Mouse (Mus musculus): ENCODE results near the gene Tnnt3. TPM values are rescaled to one million over a fixed set of nuclear protein-coding genes. Genes with fewer than 3 reads are reported as not detected.

Gene Tnnt3
- total RNA-seq, 2 experiments from 2014 or later = 1.5 to 3.9 TPM

DNA sequence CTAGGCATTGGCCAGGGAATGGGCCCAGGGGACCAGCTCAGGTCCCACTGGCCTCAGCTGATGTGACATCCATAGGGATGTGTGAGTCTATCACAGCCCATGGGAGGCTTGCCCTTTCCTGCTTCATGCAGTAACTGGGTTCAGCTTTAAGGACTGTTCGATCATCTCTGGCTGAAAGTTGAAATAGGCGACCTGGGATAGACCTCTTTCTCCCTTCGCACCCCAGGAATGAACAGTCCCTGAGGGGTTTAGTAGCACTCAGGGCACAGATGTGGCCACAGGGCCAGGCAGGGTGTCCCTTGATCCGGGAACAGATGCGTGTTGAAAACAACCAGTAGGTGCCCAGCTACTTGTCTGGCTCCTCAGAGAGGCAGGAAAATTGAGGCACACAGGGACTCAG, 22.4 kb upstream of the Tnnt3 start:
- ATAC-seq (ENCODE audit: poor library complexity, severe bottlenecking) = no peak

DNA sequence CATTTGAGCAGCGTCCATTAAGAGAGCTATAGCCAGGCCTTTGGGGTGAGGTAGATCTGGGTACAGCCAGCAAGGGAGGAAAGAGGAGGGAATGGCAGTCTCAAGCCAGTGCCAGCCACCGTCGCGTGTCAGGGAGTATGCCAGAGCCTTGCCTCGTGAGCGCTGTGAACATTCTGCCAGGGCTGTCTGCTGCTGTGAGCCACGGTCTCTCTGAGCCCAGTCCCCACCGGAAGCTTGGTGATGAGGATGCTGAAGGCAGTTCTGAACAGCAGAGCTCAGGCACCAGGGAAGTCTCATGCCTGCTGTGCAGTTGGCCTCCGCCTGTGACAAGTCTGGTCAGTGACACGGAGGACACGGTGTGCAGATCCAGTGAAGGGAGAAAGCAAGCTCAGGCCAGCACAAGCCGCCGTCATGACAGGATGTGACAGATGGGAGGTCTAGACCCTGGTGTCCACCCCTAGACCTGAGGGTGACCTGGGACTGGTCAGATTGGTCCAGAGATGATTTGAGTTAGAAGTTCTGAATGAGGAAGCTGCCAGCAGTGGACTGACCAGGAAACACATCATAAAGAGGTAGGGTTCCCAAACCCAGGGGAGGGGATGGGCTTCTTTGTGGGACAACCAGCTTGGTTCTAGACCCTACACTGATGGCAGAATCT, 21.7 kb upstream of the Tnnt3 start:
- no peak for ATAC-seq (ENCODE audit: poor library complexity, severe bottlenecking)

DNA sequence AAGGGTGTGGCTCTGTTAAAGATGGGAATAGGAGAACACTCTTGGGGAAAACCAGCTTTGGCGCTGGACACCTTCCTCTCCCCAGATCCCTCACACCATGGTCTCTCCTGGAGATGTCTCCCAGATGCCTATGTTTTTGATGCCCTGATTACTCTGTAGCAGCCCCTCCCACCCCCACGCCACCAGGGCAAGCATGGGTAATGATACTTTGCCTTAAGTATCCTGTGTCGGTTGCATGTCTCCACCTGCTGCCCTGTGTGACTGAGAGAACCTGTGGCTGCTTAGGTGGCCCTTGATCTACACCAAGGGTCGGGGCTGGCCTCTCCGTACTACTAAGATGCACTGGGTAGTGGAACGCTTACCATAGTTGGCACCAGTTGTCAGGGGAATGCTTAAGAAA, 20.6 kb upstream of the Tnnt3 start:
- no peak for ATAC-seq (ENCODE audit: poor library complexity, severe bottlenecking)

DNA sequence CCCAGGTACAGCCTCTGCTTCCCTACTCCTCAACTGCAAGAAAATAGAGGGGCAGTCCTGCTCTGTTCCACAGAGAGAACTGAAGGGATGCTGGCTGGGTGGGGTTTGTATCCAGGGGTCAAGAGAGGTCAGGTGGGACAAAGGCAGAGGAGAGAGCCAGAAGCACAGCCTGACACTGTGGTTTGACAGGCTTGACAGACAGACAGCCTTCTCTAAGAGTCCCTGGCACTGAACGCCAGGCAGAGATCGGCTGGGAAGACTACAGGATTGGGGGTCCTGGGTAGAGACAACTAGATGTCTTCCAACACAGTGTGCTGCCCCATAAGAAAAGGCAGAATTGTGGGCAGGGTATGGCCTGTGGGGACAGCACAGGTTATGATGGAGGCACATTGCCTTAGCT, 20.1 kb upstream of the Tnnt3 start:
- no peak for ATAC-seq (ENCODE audit: poor library complexity, severe bottlenecking)

DNA sequence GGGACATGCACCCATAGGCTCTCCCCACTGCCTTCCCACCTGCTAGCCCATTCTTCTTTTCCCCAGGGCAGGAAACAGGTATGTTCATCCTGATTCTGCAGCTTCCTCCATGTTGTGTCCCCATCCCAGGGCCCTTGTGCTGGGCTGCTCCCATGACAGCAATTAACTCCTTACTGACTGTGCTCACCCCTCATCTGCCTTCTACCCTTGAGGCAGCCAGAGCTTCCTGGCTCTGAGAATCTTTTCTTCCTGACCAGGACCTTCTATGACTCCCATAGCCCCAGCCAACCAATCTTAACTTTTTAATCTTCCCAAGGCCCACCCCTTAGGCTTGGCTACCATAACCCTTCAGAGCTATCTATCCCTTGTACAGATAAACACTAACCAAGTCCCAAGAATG, 19.3 kb upstream of the Tnnt3 start:
- ATAC-seq (ENCODE audit: poor library complexity, severe bottlenecking) = no peak

DNA sequence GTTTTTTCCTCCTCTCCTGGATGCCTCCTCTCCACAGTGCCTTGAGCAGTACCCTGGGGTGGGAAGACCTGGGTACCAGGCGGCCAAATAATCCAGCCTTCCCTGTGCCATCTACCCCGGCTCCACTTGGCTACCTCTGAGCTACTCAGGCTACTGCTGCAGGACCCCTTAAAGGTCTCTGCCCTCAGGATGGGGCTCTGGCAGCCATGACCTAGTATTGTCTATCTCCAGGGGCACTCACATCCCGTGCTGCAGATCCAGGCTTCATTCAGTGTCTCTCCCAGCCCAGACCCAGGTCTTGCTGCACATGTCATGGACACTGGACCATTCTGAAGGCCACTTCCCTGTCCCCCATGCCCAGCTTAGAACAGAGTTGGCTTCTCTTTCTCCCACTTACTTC, 18.8 kb upstream of the Tnnt3 start:
- no peak for ATAC-seq (ENCODE audit: poor library complexity, severe bottlenecking)

DNA sequence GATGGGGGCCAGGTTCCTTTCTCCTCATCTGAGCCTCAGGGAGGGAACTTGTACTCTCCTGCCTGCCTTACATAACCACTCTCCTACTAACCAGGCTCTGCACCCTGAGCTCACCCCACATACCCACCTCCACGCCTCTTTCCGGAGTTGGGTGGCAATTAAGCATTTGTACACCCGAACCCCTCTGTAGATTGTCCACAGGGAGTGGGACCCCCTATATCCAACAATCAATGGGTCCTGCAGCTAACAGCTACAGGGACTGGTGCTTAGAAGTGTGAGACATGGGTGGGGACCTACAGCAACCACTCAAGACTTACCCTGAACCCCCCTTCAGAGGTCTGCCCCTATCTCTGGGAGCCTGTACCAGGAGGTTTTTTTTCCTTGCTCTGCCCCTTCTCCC, 18.0 kb upstream of the Tnnt3 start:
- no peak for ATAC-seq (ENCODE audit: poor library complexity, severe bottlenecking)

DNA sequence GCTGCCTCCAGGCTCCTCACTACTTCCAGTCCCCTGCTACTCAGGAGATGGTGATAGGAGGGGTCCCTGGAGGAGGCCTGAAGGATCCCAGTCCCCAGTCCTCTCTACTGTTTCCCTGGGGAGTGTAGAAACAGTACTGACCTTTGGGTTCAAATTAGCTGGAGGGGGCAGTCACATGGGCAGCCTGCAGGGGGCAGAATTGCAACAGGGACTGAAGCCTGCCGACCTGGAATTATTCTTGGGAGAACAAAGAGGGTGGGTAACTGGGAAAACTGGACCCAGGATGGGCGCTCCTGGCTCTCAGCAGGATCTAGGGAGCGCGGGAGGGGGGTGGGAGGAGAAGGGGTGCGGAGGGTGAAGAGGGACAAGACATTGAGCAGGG, 17.5 kb upstream of the Tnnt3 start:
- no peak for ATAC-seq (ENCODE audit: poor library complexity, severe bottlenecking)

DNA sequence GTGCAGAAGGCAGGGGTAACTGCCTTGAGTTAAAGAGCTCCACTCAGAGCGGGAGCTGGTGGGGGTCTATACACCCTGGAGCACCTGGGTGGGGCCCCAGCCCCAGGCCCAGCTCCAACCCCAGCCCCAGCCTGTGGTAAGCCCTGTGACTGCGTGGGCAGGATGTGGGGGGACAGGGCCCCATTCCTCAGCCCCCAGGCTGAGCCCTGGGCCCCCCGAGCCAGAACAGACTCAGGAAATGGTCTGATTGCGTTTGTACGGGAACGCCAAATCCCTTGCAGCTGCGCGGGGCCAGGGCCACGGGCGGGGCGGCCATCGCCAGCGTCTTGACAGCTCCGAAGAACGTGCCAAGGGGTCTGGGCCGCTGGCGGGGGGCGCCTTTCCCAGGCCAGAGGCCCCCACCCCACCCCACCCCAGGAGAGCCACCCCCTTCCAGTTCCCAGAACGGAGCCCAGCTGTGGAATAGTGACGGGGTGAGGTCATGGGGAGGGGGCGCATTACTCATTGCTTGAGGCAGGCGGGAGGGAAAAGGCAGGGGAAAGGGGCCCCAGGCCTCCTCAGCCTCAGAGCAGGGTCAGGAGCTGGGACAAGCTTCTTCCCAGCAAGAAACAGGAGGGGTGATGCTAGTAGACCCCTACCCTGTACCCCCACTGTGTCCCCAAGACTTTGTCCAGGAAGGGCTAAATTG, 16.9 kb upstream of the Tnnt3 start:
- ATAC-seq (ENCODE audit: poor library complexity, severe bottlenecking) = no peak

DNA sequence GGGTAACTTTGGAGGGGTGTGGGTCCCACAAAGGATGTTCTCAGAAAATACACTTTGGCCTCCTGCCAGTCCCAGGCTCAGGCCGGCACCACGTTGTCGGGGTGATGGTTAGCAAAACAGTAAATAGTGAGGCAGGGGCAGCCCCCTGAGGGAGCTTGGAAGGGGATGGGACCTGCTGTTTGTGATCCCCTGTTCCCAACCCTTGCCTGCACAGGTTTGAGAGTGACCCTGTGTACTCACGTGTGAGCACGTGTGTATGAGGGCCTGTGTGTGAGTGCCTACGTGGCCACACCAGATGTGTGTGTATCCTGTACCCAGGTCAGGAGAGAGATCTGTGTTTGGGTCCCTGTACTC, 16.4 kb upstream of the Tnnt3 start:
- no peak for ATAC-seq (ENCODE audit: poor library complexity, severe bottlenecking)

DNA sequence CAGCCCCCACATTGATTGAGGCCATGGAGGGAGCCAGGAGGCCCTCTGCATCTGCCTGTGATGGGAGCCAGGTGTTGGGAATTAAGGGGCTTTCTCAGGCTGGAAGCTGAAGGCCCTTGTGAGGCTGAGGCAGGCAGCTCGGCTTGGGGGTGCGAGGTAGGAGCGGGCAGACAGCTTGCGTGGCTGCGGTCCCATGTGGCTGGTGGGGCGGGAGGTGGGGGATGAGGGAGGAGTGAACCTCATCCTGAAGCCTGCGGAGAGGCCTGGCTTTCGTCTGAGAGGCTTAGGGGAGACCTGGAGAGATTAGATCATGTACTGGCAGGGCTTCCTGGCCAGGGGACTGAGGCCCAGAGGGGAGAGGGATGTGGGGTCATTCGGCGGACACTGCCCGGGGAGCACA, 15.5 kb upstream of the Tnnt3 start:
- no peak for ATAC-seq (ENCODE audit: poor library complexity, severe bottlenecking)

DNA sequence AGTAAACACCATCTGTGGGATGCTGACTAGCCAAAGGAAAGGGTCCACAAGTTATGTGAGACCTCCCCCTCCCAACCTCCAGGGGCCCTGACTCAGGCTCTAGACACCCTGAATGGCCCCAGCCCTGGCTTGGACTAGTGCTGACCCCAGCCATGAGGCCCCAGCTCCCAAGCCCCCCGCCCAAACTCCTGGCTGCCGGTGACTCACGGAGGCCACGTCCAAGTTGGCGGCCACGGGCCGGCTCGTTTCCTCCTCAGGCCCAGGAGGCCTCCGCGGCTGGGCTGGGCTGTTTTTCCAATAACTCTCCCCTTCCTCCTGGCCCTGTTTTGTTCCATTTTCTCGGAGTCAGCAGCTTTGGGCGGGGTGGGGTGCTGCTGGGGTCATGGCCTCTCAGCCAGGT, 13.9 kb upstream of the Tnnt3 start:
- ATAC-seq (ENCODE audit: poor library complexity, severe bottlenecking) = no peak

DNA sequence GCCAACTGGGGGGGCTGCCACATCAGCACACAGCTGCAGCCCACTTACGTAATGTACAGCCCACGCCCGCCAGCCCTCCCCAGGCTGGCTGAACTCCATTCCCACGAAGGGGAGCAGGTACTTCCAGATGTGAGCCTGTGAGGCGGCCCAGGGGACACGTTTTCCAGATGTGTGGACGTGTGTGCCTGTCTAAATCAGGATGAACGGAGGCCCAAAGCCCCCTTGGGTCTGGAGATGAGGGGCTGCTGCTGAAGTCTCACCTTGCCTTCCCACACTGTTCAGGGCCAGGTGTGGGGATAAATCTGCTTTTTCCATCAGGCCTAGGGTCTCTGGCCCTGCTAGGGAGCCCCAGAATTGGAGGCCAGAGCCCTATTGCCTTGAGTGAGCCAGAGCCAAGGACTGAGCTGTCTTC, 11.9 kb upstream of the Tnnt3 start:
- no peak for ATAC-seq (ENCODE audit: poor library complexity, severe bottlenecking)

DNA sequence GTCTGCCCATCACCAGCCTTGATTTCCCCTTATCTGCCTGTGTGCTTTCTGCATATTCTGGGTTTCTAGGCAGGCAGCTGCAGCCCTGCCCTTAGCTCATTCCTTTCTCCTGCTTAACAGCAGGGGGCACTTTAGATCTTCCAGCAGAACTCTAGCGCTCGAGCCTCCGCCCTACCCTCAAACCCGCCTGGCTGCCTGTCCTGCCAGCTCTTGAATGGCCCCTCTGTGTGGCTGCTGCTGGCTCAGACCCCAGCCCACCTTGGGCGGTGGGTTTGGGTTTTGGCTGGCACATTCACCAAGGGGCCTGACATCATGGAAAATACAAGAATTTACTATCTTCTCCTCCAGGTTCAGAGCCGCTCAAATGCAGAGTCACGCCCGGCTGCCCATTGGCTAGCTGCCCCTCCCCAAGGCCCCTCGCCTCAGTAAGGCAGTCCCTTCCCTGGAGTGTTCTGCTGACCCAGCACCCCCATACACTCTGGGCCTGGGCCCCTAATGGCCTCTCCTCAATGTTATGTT, 11.2 kb upstream of the Tnnt3 start:
- ATAC-seq (ENCODE audit: poor library complexity, severe bottlenecking) = no peak

DNA sequence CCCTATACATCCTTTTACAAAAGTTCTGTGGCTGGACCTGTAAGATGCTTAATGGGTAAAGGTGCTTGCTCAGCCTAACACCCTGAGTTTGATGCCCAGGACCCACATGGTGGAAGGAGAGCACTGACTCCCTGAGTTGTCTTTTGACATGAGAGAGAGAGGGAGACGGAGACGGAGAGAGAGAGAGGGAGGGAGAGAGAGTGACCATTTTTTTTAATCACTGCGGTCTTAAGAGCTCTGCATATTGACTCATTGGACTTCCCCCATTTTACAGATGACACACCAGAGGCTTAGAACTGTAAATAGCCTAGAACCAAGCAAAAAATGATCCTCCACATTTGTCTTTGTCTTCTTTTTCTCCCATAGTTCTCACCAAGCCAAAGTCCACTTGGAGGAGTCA, 10.6 kb upstream of the Tnnt3 start:
- ATAC-seq (ENCODE audit: poor library complexity, severe bottlenecking) = no peak

DNA sequence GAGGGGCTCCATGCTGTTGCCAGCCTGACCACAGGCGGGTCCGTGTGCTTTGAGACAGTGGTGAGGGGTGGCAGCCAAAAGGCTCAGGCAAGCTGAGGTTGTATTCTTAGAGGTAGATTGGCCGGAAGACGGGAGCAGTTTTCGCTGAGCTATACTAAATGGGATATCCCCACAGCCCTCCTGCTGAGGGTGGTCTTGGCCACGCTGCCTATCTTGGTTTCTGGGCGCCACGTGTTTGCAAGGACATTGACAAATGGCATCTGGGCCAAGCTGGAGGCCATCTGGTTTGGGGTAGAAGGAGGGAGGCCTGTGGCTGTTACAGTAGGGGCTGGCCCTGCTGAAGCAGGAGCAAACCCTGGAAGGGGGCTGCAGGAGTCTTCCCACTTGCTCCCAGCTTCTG, 5.1 kb upstream of the Tnnt3 start:
- ATAC-seq (ENCODE audit: poor library complexity, severe bottlenecking) = no peak

DNA sequence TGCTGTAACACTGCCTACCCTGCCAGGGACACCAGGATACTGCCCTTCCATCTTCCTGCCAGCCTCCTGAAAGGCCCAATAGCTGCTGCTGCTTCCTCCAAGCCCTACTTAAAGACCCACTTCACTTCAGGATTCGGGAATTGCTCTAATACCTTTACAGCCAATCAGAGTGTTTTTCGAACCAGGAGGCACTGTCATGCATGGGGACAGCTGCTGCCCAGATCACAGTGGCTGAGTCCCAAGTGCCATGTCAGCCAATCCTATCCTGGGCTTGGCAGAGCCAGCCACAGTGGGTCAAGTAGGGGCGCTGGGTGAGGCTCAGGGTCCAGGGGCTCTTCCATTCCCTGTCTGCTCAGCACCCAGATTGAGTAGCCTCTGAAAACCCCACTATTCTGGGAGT, 2.5 kb upstream of the Tnnt3 start:
- no peak for ATAC-seq (ENCODE audit: poor library complexity, severe bottlenecking)

DNA sequence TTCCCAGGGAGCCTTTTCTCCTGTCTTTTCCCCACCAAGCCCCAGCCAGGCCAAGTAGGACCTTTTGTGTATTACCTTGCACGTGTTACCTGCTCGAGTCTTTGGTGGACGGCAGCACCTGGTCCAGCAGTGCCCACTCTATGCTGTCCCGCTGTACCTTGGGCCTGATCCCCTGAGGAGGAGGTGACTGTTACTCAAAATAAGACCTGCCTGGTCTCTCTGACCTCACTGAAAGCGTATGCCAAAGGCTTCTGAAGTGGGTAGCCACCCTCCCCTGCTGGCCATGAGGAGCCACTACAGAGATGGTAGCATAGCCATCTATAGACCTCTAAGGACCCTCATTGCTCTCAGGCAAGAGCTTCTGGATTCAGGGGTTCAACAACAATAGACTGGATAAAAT, 1.8 kb upstream of the Tnnt3 start:
- 0 out of 2 replicates have a peak, but pooled peaks have one; percentile 33 for ATAC-seq (ENCODE audit: poor library complexity, severe bottlenecking)

DNA sequence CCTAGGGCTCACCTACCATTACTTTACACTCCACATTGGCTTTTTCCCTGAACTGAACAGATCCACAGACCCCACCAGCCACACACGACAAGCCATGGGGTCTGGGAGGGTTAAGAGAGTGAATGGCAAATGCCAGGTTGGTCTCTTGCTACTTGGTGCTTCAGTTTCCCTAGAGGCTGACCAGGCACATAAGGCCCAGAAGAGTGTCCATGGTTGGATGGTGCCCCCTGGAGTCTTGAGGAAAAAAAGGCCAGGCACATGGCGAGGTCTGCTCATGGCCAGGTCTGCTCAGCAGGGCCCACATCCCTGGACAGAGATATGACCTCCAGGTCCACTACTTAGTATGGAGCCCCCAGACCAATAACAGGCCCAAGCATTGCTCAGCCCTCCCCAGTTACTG, 861 bp upstream of the Tnnt3 start:
- peak; percentile 71 for ATAC-seq (ENCODE audit: poor library complexity, severe bottlenecking)

DNA sequence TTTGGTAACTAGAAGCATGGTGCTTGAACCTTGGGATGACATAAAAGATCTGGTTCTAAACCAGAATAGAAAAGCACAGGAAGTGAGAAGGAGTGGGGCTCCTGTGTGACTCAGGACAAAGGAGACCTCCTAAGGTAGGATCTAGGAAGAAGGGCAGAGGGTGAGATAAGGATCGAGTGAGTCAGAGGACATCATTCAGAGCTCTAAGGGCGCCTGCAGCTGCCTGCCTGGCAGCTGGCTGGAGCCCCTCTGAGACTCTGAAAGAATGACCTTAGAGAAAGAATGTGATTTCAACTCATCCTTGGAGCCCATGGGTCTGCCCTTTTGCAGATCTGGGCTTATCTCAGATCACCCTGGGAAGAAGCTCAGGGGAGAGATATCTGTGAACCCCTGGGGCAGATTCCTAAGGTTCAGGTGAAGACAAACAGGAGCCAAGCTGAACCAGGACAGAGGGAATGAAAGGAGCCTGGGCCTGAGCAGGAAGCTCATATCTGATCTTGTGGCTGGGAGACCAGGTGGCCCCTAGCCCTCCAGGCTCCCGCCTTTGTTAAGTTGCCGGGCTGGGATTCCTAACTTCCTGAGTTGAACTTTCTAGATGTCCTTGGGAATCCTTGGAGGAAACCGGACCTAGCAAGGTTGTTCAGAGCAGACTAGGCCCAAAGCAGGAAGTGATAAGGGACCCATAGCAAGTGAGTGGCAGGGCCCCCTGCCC, 530 bp downstream of the Tnnt3 start:
- ATAC-seq (ENCODE audit: poor library complexity, severe bottlenecking) = no peak

DNA sequence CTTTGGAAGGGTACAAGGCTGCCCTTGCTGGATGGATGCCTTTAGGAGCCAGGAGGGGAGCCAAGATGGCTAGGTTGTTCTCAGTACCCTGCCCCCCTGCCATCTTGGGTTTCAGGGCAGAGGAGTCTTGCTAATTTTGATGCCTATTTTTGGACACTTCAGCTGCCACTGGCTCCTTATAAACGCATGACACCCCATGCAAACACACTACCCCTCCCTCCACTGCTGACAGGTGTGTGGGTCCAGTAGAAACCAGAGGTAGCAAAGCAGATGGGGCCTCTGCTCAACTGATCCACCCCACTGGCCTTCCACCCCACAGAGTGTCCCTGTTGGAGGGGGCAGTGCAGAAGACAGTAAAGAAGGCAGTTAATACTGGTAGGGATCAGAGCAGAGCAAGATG, 1.4 kb downstream of the Tnnt3 start:
- no peak for ATAC-seq (ENCODE audit: poor library complexity, severe bottlenecking)

DNA sequence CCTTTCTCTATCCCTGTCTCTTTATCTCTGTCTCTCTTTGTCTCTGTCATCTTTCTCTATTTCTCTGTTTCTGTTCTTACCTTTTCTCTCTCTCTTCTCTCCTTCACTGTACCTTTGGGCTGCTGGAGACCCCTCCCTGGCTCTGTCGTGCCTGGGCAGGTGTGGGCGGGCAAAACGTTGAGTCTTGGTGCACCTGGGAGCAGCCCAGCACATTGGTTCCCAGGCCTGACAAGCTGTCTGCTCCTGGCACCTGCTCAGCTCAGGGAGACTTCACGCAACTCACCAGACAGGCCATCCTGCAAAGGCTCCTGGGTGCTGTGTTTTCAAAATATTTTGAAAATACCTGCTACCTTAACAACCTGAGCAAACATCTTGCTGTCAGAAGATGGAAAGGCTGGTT, 4.6 kb downstream of the Tnnt3 start:
- no peak for ATAC-seq (ENCODE audit: poor library complexity, severe bottlenecking)

Measured in megakaryocyte, adult 5-6 weeks (primary cell).